Mouse (Mus musculus): Measurements from ENCODE around the gene Wrap73. TPM values are rescaled to one million over a fixed set of nuclear protein-coding genes. Genes with fewer than 3 reads are reported as not detected.

Wrap73 gene
- polyA plus RNA-seq, 1 experiment, result 69.3 TPM

DNA sequence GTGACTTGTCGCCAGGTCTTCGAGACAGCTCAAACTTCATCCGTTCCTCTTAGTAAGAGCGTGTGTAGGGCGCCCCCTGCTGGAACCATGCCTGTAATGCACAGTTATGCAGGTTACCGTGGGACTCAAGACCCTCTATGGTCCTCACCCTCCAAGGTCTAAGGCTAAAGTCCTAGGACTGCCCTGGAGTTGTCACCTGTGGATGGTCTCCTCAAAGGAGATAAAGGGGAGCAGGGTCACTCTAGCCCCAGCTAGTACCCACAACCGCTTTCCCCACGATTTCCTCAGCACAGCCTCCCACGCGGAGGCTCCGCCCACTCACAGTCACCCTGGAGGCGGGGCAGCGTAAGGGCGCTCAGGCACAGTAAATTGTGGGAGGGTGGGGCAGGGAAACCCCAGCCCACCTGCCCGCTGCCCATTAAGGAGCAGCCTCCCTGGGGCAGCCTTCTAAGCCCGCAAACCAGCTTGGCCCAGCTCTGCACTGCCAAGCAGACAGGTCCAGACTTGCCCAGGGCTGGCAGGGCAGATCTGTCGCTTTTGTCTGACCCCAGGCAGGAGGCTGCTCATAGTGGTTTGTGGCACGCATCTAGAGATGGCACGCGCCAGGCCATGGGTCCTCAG lies 36.7 kb upstream of the Wrap73 start:
- no peak overlapping the region for H3K4me3 ChIP-seq (ENCODE audit: control insufficient read depth, insufficient read depth, low read length)
- no peak overlapping the region for H3K27ac ChIP-seq (ENCODE audit: control insufficient read depth, insufficient read depth, low read length)
- H3K36me3 ChIP-seq (ENCODE audit: control insufficient read depth, insufficient read depth, low read length), result no peaks in the 10 kb centered on the region
- WGBS, result 30% methylated on average over 20 of the region's 20 CpGs
- peak; percentile 41 for DNase-seq
- 0 out of 2 replicates have a peak, but pooled peaks cover 2% of the 10 kb centered on the region for H3K4me1 ChIP-seq (replicated peaks; ENCODE audit: control insufficient read depth, insufficient read depth, low read length)
- TF ChIP-seq POLR2A (IDR thresholded peaks at IDR 0.05; ENCODE audit: control insufficient read depth, extremely low read depth, insufficient read depth, low read length, poor library complexity) (no peak), CTCF (IDR thresholded peaks at IDR 0.05; ENCODE audit: borderline replicate concordance, control insufficient read depth, extremely low read depth, insufficient read depth, low read length, poor library complexity) (peak; percentile 49; the same call in 1 of the 2 replicates)
- no peaks in the 10 kb centered on the region for H3K27me3 ChIP-seq (ENCODE audit: control insufficient read depth, insufficient read depth, low read length)

DNA sequence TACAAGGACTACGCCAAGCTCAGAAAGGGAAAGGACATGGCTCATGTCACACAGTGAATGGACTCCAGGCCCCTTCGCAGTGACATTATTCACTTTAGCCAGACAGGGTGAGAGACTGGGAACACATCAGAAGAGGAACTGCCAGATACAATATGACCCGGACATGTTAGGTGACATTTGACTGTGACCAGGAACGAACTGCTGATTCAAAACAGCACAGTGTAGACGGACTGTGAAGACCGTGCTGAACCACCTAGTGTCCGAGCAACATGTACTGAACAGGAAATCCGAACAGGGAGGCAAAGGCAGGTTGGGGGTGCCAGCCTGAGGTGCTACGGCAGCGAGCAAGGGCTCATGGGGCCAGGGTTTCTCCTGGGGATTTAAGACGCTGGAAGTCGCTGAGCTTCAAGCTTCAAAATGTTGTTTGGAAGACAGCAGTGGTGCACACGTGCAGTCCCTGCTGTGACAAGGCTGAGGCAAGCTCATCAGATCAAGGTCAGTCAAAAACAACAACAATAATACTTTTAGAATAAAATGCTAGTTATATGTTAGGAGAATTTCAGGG lies 35.6 kb upstream of the Wrap73 start:
- Histone ChIP-seq H3K27me3 (ENCODE audit: control insufficient read depth, insufficient read depth, low read length) (no peaks in the 10 kb centered on the region), H3K27ac (ENCODE audit: control insufficient read depth, insufficient read depth, low read length) (no peak overlapping the region), H3K4me3 (ENCODE audit: control insufficient read depth, insufficient read depth, low read length) (no peak overlapping the region), H3K4me1 (replicated peaks; ENCODE audit: control insufficient read depth, insufficient read depth, low read length) (0 out of 2 replicates have a peak, but pooled peaks cover 2% of the 10 kb centered on the region), H3K36me3 (ENCODE audit: control insufficient read depth, insufficient read depth, low read length) (no peaks in the 10 kb centered on the region)
- no peak for DNase-seq
- WGBS, result 73% methylated on average over 13 of the region's 13 CpGs
- TF ChIP-seq POLR2A (IDR thresholded peaks at IDR 0.05; ENCODE audit: control insufficient read depth, extremely low read depth, insufficient read depth, low read length, poor library complexity) (no peak), CTCF (IDR thresholded peaks at IDR 0.05; ENCODE audit: borderline replicate concordance, control insufficient read depth, extremely low read depth, insufficient read depth, low read length, poor library complexity) (no peak)

DNA sequence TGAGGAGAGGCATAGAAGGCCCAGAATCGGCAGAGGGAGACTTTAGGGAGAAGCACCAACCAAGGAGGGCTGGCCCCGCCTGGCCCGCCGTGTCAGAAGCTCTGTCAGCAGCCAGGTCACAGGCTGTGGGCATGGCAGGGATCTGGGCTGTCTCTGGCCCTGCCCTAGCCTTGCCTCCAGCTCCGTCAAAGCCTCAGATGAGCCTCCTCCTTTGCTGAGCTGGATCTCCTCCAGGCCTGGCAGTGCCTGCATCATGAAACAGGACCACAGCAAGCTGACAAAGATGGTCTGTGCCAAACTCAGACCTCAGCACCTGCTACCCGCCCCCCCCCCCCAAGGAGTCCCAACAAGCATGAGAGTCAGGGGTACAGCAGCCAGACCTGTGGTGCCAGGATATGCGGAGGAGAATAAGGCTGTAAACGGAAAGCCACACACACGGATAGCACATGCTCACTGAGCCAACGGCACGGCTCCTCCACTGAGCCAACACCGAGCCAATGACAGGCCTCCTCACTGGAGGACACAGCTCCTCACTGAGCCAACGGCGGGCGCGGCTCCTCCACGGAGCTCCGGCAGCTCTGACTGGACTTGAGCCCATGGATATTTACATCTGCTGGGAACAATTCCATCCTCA lies 32.8 kb upstream of the Wrap73 start:
- no peak overlapping the region for H3K27ac ChIP-seq (ENCODE audit: control insufficient read depth, insufficient read depth, low read length)
- DNase-seq, result no peak
- TF ChIP-seq CTCF (IDR thresholded peaks at IDR 0.05; ENCODE audit: borderline replicate concordance, control insufficient read depth, extremely low read depth, insufficient read depth, low read length, poor library complexity) (no peak), POLR2A (IDR thresholded peaks at IDR 0.05; ENCODE audit: control insufficient read depth, extremely low read depth, insufficient read depth, low read length, poor library complexity) (no peak)
- H3K36me3 ChIP-seq (ENCODE audit: control insufficient read depth, insufficient read depth, low read length), result no peaks in the 10 kb centered on the region
- 0 out of 2 replicates have a peak, but pooled peaks cover 2% of the 10 kb centered on the region for H3K4me1 ChIP-seq (replicated peaks; ENCODE audit: control insufficient read depth, insufficient read depth, low read length)
- WGBS, result 59% methylated on average over 18 of the region's 18 CpGs
- H3K27me3 ChIP-seq (ENCODE audit: control insufficient read depth, insufficient read depth, low read length), result no peaks in the 10 kb centered on the region
- H3K4me3 ChIP-seq (ENCODE audit: control insufficient read depth, insufficient read depth, low read length), result no peak overlapping the region

DNA sequence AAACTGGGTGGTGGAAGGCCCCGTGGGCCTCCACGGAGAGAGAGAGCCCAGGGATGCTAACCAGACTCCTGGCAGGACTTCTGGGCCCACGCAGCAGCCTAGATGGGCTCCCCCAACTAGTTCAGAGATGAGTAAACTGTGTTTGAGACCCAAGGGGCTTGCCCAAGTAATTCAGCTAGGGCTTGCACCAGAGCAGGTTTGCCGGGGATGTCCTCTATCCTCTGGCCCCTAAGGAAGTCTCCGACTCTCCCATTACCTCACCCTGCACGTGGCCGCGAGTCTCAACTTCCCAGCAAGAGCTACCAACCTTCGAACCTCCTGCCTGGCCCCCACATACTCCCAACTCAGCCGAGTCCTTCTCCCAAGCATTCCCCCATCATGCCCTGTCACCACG lies 32.3 kb upstream of the Wrap73 start:
- WGBS, result 77% methylated on average over 11 of the region's 11 CpGs
- Histone ChIP-seq H3K27ac (ENCODE audit: control insufficient read depth, insufficient read depth, low read length) (no peak overlapping the region), H3K4me1 (replicated peaks; ENCODE audit: control insufficient read depth, insufficient read depth, low read length) (0 out of 2 replicates have a peak, but pooled peaks cover 2% of the 10 kb centered on the region), H3K27me3 (ENCODE audit: control insufficient read depth, insufficient read depth, low read length) (no peaks in the 10 kb centered on the region), H3K36me3 (ENCODE audit: control insufficient read depth, insufficient read depth, low read length) (no peaks in the 10 kb centered on the region), H3K4me3 (ENCODE audit: control insufficient read depth, insufficient read depth, low read length) (no peak overlapping the region)
- DNase-seq, result no peak
- no peak for TF ChIP-seq CTCF (IDR thresholded peaks at IDR 0.05; ENCODE audit: borderline replicate concordance, control insufficient read depth, extremely low read depth, insufficient read depth, low read length, poor library complexity)
- no peak for TF ChIP-seq POLR2A (IDR thresholded peaks at IDR 0.05; ENCODE audit: control insufficient read depth, extremely low read depth, insufficient read depth, low read length, poor library complexity)

DNA sequence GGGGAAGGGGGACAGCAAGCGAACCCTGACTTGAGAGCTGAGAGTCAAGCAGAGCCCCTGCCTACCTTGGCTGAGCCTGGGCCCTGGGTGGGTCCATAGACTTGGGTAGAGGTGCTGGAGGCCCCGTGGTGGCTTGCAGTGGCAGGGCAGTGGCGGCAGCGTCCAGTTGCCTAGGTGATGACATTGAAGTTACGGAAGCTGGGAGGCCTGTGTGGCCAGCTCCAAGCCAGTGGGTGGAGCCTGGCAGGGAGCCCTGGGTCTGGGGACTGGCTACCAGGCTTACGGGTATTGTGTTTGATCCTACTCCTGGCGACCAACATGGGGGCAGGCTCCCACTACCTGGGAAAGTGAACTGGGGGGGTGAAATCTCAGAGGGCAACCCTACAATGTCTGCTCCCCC lies 25.8 kb upstream of the Wrap73 start:
- Histone ChIP-seq H3K27ac (ENCODE audit: control insufficient read depth, insufficient read depth, low read length) (no peak overlapping the region), H3K36me3 (ENCODE audit: control insufficient read depth, insufficient read depth, low read length) (no peaks in the 10 kb centered on the region), H3K27me3 (ENCODE audit: control insufficient read depth, insufficient read depth, low read length) (no peaks in the 10 kb centered on the region), H3K4me1 (replicated peaks; ENCODE audit: control insufficient read depth, insufficient read depth, low read length) (no peaks in the 10 kb centered on the region), H3K4me3 (ENCODE audit: control insufficient read depth, insufficient read depth, low read length) (no peak overlapping the region)
- WGBS, result 68% methylated on average over 7 of the region's 7 CpGs
- DNase-seq, result no peak
- TF ChIP-seq POLR2A (IDR thresholded peaks at IDR 0.05; ENCODE audit: control insufficient read depth, extremely low read depth, insufficient read depth, low read length, poor library complexity) (no peak), CTCF (IDR thresholded peaks at IDR 0.05; ENCODE audit: borderline replicate concordance, control insufficient read depth, extremely low read depth, insufficient read depth, low read length, poor library complexity) (no peak)

DNA sequence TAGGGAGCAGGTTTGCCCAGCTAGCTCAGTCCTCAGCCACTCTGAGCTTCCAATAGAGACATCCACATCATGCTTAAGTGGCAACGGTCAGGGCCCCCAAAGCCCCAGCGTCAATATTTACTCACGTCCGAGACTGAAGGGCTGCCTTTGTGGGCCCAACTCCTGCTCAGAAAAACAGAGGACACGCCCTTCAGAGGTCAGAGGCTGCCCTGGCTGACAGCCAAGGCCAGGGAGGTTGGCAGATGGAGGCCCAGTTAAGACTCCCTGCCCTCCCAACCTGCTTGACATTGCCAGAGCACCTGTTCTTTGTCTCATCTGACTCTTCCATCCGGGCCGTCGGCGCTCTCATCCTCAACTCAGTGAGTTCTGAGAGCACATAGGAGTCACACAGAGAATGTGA lies 23.4 kb upstream of the Wrap73 start:
- 69% methylated on average over 9 of the region's 9 CpGs for WGBS
- no peak for DNase-seq
- no peak for TF ChIP-seq POLR2A (IDR thresholded peaks at IDR 0.05; ENCODE audit: control insufficient read depth, extremely low read depth, insufficient read depth, low read length, poor library complexity)
- no peak for TF ChIP-seq CTCF (IDR thresholded peaks at IDR 0.05; ENCODE audit: borderline replicate concordance, control insufficient read depth, extremely low read depth, insufficient read depth, low read length, poor library complexity)
- Histone ChIP-seq H3K27me3 (ENCODE audit: control insufficient read depth, insufficient read depth, low read length) (no peaks in the 10 kb centered on the region), H3K27ac (ENCODE audit: control insufficient read depth, insufficient read depth, low read length) (no peak overlapping the region), H3K36me3 (ENCODE audit: control insufficient read depth, insufficient read depth, low read length) (no peaks in the 10 kb centered on the region), H3K4me1 (replicated peaks; ENCODE audit: control insufficient read depth, insufficient read depth, low read length) (no peaks in the 10 kb centered on the region), H3K4me3 (ENCODE audit: control insufficient read depth, insufficient read depth, low read length) (no peak overlapping the region)
